Mouse (Mus musculus): ENCODE results near the gene Fmnl1.

Gene Fmnl1

DNA sequence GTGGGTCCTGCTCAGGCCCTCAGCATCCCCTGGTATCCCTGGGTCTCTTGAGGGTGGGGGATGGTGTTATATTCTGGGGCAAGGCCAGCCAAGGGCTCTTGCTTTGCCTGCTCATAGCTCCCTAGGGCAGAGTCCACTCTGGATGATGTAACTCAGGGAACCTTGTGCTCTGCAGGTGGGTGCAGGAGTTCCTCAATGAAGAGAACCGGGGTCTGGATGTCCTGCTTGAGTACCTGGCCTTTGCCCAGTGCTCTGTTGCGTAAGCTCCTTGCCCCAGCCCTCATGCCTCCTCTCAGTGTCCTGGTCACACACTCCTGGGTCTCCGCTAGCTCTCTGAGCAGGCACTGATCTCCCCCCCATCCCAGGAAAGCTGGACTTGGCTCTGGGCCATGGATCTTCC lies 11.0 kb downstream of the Fmnl1 start:
- DNase-seq (ENCODE audit: low spot score in 2 of 2): peak in 1 of 2 experiments; percentile 10

DNA sequence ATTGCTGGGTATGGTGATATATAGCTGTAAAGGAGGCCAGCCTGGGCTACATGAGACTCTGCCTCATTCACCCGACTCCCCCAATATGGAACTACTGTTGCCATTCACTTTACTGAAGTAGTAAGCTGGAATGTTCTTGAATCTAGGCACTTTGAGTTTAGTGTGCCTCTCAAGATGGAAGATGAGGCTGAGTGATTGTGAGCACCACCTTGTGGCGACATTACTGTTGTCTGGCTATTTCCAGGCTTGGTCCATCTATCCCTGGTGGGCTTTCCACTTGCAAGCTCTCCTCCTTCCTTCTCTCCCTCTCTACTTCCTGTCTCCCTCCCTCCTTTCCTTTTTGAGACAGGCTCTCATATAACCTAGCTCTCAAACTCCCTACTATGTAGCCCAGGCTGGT lies 14.0 kb downstream of the Fmnl1 start:
- peak in 1 of 2 experiments; percentile 74 for DNase-seq (ENCODE audit: low spot score in 2 of 2)

DNA sequence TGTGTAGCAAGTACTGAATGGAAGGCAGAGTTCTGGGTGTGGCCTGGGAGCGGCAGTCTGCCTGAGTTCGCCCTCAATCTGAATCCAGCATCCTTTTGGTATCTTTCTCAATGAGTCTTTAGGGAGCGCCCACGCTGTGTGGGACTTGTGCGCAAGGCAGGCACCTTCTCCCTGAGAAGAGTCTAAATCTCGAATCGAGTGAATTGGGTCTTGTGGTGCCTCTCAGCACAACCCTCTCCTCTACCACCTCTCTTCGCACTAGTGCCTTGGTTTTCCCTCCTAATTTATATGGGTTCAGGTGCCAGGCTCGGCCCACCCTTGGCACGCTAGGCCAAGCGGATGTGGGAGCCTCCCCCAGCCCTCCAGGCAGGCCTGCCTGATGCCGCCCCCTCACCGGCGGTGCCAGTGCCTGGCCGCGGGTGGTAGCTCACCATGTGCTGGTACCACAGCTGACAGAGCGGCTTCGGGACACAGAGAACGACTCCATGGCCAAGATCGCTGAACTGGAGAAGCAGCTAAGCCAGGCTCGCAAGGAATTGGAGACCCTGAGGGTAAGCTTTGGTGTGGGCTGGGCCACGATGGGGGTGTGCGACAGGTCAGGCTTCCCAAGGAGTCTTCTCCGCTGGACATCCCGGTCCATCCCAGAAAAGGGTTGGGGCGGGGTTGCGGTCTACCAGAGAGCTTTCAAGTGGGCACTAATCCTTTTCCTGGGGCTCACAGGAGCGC lies 21.5 kb downstream of the Fmnl1 start:
- DNase-seq (ENCODE audit: low spot score in 2 of 2): no peak

GRCm38 (mm10) chr11:103192956-103193824 lies 22.3 kb downstream of the Fmnl1 start:
- no peak for DNase-seq (ENCODE audit: low spot score in 2 of 2)

DNA sequence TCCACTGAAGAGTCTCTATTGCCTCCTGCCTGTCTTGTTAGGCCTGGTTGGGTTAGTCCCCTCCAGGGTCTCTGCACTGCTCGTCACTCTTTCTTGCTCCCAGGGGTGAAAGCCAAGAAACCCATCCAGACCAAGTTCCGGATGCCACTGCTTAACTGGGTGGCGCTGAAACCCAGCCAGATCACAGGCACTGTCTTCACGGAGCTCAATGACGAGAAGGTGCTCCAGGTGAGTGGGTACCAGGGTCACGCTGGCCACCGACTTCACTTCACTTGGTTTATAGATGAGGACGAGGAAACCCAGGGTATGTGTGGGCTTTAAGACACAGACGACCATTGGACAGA lies 22.9 kb downstream of the Fmnl1 start:
- no peak for DNase-seq (ENCODE audit: low spot score in 2 of 2)

GRCm38 (mm10) chr11:103195236-103195635 lies 24.3 kb downstream of the Fmnl1 start:
- DNase-seq (ENCODE audit: low spot score in 2 of 2): no peak

GRCm38 (mm10) chr11:103195656-103196055 lies 24.7 kb downstream of the Fmnl1 start:
- no peak for DNase-seq (ENCODE audit: low spot score in 2 of 2)

DNA sequence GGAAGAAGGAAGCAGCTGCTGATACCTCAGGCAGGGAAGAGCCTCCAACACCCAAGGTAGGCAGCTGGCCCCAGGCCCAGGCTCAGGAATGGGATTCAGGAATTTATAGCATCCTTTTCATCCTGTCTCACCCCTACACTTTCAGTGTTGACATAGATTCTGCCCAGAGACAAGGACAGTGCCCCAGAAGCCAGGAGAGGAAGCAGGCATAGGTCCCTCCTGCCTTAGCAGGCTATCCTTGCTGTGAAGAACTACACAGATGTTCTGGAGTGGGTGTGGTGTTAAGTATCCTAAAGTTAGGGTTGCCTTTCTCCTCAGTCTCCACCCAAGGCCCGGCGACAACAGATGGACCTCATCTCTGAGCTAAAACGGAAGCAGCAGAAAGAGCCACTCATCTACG lies 26.4 kb downstream of the Fmnl1 start:
- DNase-seq (ENCODE audit: low spot score in 2 of 2): no peak

GRCm38 (mm10) chr11:103198339-103198738 lies 27.4 kb downstream of the Fmnl1 start:
- DNase-seq (ENCODE audit: low spot score in 2 of 2): no peak

DNA sequence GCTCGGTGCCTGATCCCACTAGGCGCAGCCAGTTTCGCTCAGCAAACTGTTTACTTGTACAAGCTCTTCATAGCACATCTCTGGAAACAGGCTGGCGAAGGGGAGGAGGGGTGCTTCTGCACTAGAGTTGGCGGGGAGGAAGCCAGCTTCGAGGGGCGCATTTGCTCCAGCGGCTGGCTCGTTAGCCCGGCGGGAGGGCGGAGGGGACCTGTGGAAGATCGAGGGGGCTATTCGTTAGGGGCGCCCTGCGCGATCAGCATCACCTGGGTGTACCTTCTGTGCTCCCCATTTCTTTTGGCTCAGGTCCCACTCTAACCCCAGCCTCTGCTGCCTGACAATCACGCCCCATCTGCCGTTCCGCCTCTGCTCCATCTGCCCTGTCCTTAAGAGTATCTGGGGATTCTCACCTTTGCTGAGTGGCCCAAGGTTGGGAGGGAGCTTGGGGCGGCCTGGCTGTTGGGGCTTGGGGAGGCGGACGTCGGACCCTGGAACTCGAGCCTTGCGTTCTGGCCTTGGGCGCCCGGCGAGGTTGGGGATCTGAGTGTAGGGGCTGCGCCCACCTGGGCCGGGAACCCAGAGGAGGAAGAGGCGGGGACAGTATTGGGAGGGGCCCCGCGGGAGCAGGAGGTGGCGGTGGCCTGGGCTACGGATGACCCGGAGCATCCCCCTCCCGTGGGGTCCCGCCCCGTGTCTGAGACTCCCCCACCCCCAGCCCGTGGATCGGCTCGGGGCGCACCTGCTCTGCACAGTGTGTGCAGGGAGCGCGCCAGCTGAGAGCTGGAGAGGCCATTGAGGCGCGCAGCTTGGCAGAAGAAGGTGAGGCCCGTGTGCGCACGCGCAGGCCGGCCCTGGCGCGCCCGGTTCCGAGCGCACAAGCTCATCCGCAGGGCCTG lies 28.2 kb downstream of the Fmnl1 start:
- no peak for DNase-seq (ENCODE audit: low spot score in 2 of 2)

DNA sequence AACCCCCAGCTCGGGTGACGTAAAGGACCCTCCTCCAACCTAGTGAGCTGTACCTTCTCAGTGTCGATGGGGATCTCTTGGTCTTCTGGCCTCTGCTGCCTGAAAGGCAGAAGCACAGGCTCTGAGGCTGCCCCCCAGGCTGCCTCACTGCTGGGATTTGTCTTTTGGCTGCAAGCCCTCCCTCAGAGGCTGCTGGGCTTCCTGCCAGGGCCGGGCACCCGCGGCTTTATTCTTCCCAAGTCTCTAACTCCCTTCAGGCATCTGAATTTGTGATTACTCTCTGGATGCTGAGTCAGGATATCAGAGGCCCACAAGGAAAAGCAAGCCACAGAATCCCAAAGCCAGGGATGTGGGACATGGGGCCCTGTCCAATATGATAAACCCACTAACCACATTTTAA lies 30.8 kb downstream of the Fmnl1 start:
- DNase-seq (ENCODE audit: low spot score in 2 of 2): no peak

DNA sequence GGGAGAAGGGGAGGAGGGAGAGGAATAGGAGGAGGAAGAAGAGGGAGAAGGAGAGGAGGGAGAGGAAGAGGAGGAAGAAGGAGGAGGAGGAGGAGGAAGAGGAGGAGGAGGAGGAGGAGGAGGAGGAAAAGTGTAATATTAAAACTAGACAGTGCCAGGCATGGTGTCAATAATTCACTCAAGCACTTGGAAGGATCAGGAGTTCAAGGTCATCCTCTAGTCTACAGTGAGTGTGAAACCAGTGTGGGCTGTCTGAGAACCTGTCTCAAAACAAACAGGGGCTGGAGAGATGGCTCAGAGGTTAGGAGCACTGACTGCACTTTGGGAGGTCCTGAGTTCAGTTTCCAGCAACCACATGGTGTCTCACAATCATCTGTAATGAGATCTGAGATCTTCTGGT lies 31.5 kb downstream of the Fmnl1 start:
- DNase-seq (ENCODE audit: low spot score in 2 of 2): no peak

DNA sequence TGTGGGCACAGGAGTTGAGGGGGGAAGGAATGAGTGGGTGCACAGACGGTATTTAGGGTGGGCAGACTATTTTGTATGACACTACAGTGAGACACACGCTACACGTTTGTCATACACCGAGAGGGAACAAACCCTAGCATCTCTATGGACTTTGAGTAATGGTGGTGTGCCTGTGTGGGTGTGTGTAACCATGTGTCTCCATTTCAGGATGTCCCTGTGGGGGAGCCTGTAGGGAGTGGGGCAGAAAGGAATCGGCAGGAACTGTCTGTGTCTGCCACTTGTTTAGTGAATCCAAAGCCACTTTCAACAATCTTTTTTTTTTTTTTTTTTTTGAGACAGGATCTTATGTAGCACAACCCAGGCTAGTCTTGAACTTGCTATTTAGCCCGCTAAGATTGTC lies 35.3 kb downstream of the Fmnl1 start:
- no peak for DNase-seq (ENCODE audit: low spot score in 2 of 2)

DNA sequence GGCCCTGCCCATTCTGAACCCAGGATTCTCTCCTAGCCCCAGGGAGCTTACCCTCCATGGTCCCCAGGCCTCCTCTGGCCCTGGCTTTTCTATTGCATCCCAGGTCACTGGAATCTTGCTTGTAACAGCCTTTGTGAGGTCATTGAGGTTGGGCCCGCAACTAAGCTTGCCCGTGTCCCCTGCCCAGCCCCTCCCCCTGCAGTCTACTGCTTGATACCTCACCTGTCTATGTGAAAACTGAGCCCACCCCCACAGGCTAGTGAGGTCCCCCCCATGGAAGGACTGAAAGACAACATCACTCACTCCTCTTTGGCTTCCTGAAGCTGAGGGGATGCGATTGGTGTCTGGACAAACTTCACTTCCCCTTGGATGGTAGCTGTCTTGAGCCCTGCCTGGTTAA lies 37.6 kb downstream of the Fmnl1 start, which contains the start of gene 1700023F06Rik:
TSS of gene 1700023F06Rik (minus strand) at position 101 of the 400 bp plus-strand sequence.
- no peak for DNase-seq (ENCODE audit: low spot score in 2 of 2)

DNA sequence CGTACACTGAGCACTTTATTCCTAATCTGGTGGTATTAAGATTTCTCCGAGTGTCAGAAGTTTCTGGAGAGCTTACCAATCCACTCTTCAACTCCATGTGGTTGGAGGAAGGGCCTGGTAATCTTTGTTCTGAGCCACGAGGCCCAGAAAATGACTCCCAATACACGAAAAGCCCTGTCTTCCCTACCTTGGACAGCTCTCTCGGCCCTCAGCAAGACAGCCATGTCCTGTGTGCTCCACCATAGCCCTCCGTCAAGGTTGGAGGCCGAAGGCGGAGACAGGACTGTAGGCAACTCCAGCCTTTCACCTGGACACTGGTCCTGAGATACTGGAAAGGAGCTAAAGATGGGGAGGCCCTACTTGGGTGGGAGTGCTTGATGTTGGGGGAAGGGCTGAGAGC lies 39.4 kb downstream of the Fmnl1 start:
- DNase-seq (ENCODE audit: low spot score in 2 of 2): no peak

- DNase-seq (ENCODE audit: low spot score in 2 of 2): no peak
Observed at GRCm38 (mm10) chr11:103213712-103214111, 42.8 kb downstream of the Fmnl1 start.

- DNase-seq (ENCODE audit: low spot score in 2 of 2): no peak
Observed at GRCm38 (mm10) chr11:103215355-103215754, 44.4 kb downstream of the Fmnl1 start.

- peak; percentile 24 to 61 for DNase-seq (ENCODE audit: low spot score in 2 of 2)
Observed at GRCm38 (mm10) chr11:103217790-103218516, 47.0 kb downstream of the Fmnl1 start, which contains the start of gene Spata32. Gene Spata32, minus strand, starts transcription at chr11:103218432.

DNA sequence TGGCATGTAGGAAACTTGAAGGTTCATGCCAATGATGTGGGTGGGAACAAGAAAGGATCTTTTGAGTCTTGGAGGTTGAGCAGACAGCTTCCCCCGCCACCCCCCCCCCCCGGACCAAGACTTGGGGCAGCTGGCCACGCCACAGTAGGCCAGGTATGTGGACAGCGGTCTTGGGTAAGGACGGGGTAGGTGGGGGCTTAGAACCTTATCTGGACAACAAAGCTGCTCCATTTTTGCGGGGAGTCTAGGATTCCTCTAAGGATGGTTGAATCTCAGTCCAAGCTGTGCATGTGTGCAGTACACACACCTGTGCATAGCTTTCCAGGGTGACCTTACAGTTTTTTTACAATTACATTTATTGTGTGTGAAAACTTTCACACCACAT lies 47.6 kb downstream of the Fmnl1 start:
- no peak for DNase-seq (ENCODE audit: low spot score in 2 of 2)

DNA sequence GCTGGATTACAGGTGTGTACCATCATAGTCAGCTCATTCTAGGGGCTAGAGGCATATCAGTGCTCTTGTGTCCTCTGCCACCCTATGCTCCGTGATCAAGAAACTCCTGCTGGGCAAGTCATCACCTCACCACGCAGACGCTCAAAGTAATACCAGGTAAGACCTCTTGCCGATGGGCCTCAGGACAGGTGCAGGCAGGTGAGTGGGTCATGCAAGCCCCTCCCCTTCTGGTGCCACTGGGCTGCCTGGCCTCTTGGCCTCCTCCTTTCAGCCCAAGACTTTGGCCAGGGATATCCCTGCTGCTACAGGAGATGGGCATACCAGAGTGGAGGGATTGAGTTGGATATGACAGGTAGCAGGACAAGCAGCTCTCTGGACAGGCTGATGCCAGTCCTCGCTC lies 48.4 kb downstream of the Fmnl1 start:
- DNase-seq (ENCODE audit: low spot score in 2 of 2): no peak

DNA sequence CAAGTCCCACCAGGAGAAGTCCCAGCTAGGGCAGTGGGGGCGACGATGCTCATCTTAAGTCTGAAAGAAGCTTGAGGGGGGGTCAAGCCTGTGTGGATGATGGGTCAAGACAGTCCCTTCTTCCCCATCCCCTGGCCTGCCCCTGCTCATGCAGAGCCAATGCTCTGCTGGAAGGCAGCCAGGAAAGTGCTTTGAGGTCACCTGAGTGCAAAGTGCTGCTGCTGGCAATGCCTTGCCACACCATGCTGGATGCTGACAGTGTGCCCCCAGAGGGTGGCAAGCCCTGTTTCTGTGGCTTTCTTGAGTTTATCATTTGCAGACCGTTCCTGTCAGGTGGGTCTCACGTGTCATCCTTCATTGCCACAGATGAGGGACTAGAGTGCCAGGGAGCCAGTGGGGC lies 49.1 kb downstream of the Fmnl1 start:
- no peak for DNase-seq (ENCODE audit: low spot score in 2 of 2)

Data from spleen, postnatal 10 days (tissue).